Mouse (Mus musculus) lung, postnatal 0 days (tissue): ENCODE results near the gene Hist1h3d. TPM values are rescaled to one million over a fixed set of nuclear protein-coding genes. Genes with fewer than 3 reads are reported as not detected.

ENCODE experiments used
- ATAC-seq: fragments of 200-750 bp; cut with Nextera tagmentation; 2 replicates; pipeline ENCODE4 v1.8.0; 2017; ENCODE audit warnings: moderate library complexity
- DNase-seq: peaks from one replicate; pipeline ENCODE4 v3.0.0-alpha.2; 2016; ENCODE audit warnings: low spot score
- H3K27ac ChIP-seq: fragments of 300-500 bp; sonication (generic); 2 replicates; pipeline ENCODE4 v1.5.1; 2014; ENCODE audit warnings: antibody characterized with exemption, mild to moderate bottlenecking, low read length, mixed read lengths
- H3K27me3 ChIP-seq: fragments of 300-500 bp; sonication (generic); replicated peaks from 2 replicates; pipeline ENCODE4 v1.6.1; 2014; ENCODE audit warnings: low read length, mixed read lengths; ENCODE audit not compliant: insufficient read depth
- H3K36me3 ChIP-seq: fragments of 300-500 bp; sonication (generic); 2 replicates; pipeline ENCODE4 v1.6.1; 2014; ENCODE audit warnings: low read length, mixed read lengths; ENCODE audit not compliant: insufficient read depth
- H3K4me1 ChIP-seq: fragments of 300-500 bp; sonication (generic); 2 replicates; pipeline ENCODE4 v1.6.1; 2014; ENCODE audit warnings: antibody characterized with exemption, low read depth, low read length, mixed read lengths; ENCODE audit not compliant: insufficient read depth
- H3K4me2 ChIP-seq: fragments of 300-500 bp; sonication (generic); replicated peaks from 2 replicates; pipeline ENCODE4 v1.6.1; 2014; ENCODE audit warnings: low read depth, mild to moderate bottlenecking, low read length, moderate library complexity, mixed read lengths
- H3K4me3 ChIP-seq: fragments of 300-500 bp; sonication (generic); 2 replicates; pipeline ENCODE4 v1.5.1; 2014; ENCODE audit warnings: low read depth, low read length
- H3K9ac ChIP-seq: fragments of 300-500 bp; sonication (generic); replicated peaks from 2 replicates; pipeline ENCODE4 v1.6.1; 2014; ENCODE audit warnings: low read depth, mild to moderate bottlenecking
- H3K9me3 ChIP-seq: fragments of 300-500 bp; sonication (generic); 2 replicates; pipeline ENCODE4 v1.6.1; 2016; ENCODE audit warnings: low read length, mixed read lengths
- CTCF ChIP-seq: IDR thresholded peaks from 2 replicates; pipeline ENCODE4 v1.5.1; 2016; ENCODE audit warnings: antibody characterized with exemption, mild to moderate bottlenecking
- EP300 ChIP-seq: IDR thresholded peaks from 2 replicates; pipeline ENCODE4 v1.6.1; 2016; ENCODE audit warnings: antibody characterized with exemption, mild to moderate bottlenecking, control low read depth
- WGBS: fragments of 180-500 bp; shearing (Covaris S2); extraction: QIAGEN DNeasy Blood & Tissue Kit; methylation state at CpG from one replicate; pipeline ENCODE4 v1.1.7; 2014; 5-methylcytosine and 5-hydroxymethylcytosine counted together
- polyA plus RNA-seq: library from polyadenylated mRNA; unstranded; fragments of >200 nt; fragmentation: Nextera tagmentation; extraction: Ambion mirVana; gene quantifications from 2 replicates; pipeline ENCODE4 v1.2.1, GENCODE M21; 2015

Gene Hist1h3d
- polyA plus RNA-seq, 1 experiment from 2014 or later = 1.3 TPM

GRCm38 (mm10) chr13:23581408-23582218 is 6.0 kb downstream of the Hist1h3d start, which contains the start of gene Hist1h4d:
TSS of gene Hist1h4d (plus strand) at chr13:23581598.
- H3K27ac ChIP-seq = peak within 1 kb of the TSS; percentile 71
- DNase-seq (peak; percentile 98), ATAC-seq (peak; percentile 87)
- peak within 1 kb of the TSS; percentile 53 for H3K4me2 ChIP-seq
- H3K27me3 ChIP-seq = no peaks in the 10 kb centered on the region
- no peak for TF ChIP-seq CTCF
- peak; percentile 97 for TF ChIP-seq EP300
- H3K4me3 ChIP-seq = peak within 1 kb of the TSS; percentile 38
- H3K4me1 ChIP-seq = peaks cover 8% of the 10 kb centered on the region
- no peaks in the 10 kb centered on the region for H3K9me3 ChIP-seq
- no peaks in the 10 kb centered on the region for H3K36me3 ChIP-seq
- WGBS = under 1% methylated on average over 39 of the region's 43 CpGs
- peak within 1 kb of the TSS; percentile 52 for H3K9ac ChIP-seq

DNA sequence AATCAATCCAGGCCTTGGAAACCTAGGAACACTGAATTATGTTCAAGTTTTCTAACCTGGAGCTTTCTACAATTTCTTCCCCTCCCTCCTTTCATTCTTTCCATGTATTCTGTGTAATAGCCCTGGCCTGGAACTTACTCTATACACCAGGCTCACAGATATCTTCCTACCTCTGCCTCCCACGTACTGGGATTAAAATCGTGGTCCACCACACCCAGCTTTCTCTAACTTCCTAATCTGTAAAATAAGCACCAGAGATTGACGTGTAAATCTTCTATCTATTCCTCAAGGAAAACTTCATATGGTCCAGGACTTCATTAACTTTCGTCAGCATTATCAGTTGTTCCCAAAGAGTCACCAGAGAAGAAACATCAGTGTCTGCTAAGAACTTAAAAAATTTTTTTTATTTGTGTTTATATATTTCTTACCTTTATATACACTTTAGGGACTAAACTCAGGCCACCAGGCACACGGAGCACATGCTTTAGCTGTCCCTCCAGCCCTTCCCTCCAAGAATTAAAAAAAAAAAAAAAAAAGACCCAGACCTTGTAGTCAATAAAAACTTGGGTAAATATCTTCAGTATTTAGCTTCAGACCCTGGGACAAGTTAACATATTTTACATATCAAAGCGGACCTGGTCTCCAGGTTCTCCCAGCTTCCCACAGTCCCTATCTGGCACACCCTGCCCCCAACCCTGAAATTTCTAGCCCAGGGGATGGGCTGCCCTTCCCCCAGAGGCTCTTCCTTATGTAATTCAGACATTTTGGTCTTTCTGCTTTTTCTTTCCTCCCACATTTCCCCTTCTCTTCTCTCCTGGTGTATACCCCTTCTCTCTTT is 6.9 kb downstream of the Hist1h3d start:
- no peak for DNase-seq
- TF ChIP-seq CTCF (no peak), EP300 (no peak)
- peaks cover 10% of the 10 kb centered on the region for H3K4me1 ChIP-seq

DNA sequence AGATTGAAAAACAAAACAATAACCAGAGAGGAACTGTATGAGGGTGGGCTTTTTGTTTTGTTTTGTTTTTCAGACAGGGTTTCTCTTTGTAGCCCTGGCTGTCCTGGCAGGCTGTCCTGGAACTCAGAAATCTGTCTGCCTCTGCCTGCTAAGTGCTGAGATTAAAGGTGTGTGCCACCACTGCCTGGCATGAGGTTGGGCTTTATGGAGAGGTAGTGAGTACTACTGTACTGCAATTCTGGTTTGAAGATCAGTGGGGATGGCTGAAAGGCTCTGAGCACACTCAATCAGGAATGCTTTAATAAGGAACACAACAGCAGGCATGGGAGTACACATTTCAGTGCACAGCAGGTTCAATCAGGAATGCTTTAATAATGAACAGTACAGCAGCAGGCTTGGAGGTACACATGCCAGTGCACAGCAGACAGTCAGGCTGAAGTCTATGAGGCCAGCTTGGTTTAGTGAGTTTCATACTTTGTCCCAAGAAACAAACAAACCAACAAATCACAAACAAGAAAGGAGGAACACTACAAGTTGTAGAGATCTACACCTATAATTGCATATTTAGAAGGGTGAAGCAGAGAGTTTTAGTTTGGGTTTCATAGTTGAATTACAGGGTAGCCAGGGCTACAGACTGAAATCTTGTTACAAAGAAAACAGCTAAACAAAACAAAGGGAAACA is 8.0 kb downstream of the Hist1h3d start:
- DNase-seq = no peak
- TF ChIP-seq EP300 = no peak
- no peak for TF ChIP-seq CTCF
- no peaks in the 10 kb centered on the region for H3K36me3 ChIP-seq
- no peak for ATAC-seq
- no peak overlapping the region; the same call in 1 of the 2 replicates for H3K4me2 ChIP-seq
- no peaks in the 10 kb centered on the region for H3K27me3 ChIP-seq
- peaks cover 10% of the 10 kb centered on the region for H3K4me1 ChIP-seq
- no peak overlapping the region for H3K4me3 ChIP-seq
- H3K9me3 ChIP-seq = no peaks in the 10 kb centered on the region
- H3K9ac ChIP-seq = no peak overlapping the region
- no peak overlapping the region for H3K27ac ChIP-seq

More for the DNA sequence above, 6.9 kb downstream of the Hist1h3d start:
- H3K4me2 ChIP-seq = peak overlapping the region; percentile 53
- 11% methylated on average over 6 of the region's 6 CpGs for WGBS
- H3K9ac ChIP-seq = peak overlapping the region; percentile 52
- peak overlapping the region; percentile 38 for H3K4me3 ChIP-seq
- no peak for ATAC-seq
- no peaks in the 10 kb centered on the region for H3K9me3 ChIP-seq
- peak overlapping the region; percentile 71; the same call in 1 of the 2 replicates for H3K27ac ChIP-seq
- H3K36me3 ChIP-seq = no peaks in the 10 kb centered on the region
- H3K27me3 ChIP-seq = no peaks in the 10 kb centered on the region

DNA sequence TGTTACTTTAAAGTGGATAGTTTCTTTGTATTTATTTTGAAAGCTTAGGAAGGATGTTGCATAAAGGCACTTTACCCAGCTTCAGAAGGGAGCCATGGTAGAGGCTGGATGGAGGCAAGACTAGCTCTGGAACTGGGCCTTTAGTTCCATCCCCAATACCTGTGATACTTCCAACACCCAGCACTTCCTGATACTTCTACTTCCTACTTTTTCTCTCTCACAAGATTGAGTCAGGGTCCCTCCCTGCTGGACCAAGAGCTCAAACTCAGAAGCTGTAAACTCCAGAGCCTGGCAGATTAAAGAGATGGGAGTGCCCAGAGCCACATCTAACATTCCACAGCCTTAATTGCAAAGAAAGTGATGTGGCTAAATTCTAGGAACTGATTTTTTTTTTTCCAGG is 8.8 kb downstream of the Hist1h3d start:
- Histone ChIP-seq H3K9ac (peak overlapping the region; percentile 58; the same call in 1 of the 2 replicates), H3K4me1 (peaks cover 10% of the 10 kb centered on the region), H3K27ac (peak overlapping the region; percentile 97), H3K4me3 (peak overlapping the region; percentile 52), H3K27me3 (no peaks in the 10 kb centered on the region), H3K36me3 (no peaks in the 10 kb centered on the region), H3K9me3 (no peaks in the 10 kb centered on the region), H3K4me2 (peak overlapping the region; percentile 62)
- TF ChIP-seq EP300 = no peak
- no peak for ATAC-seq
- peak; percentile 59 for DNase-seq

DNA sequence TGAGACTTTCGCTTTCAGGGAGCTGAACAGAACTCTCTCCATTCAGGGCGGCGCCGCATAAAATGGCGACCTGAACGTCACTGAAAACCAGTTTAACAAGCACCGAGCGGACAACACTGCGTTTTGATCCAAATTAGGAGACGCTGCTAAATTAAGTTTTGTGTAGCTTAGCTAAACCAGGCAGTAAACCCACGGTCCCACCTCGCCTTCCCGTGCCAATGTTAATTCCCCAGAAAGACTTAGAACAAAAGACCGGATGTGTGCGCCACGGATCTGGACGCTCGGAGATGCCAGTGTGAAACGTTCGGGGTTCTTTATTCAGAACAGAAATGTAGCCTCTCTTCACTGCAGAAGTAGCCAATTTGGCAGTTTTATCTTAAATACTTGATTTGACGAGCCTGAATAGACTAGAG is 9.5 kb downstream of the Hist1h3d start:
- H3K4me2 ChIP-seq = peak overlapping the region; percentile 62
- ATAC-seq (peak; percentile 29), DNase-seq (peak; percentile 88)
- H3K4me1 ChIP-seq = peaks cover 10% of the 10 kb centered on the region
- H3K9ac ChIP-seq = peak overlapping the region; percentile 58
- H3K9me3 ChIP-seq = no peaks in the 10 kb centered on the region
- no peak for TF ChIP-seq CTCF
- TF ChIP-seq EP300 = no peak
- under 1% methylated on average over 21 of the region's 21 CpGs for WGBS
- peak overlapping the region; percentile 97 for H3K27ac ChIP-seq
- H3K27me3 ChIP-seq = no peaks in the 10 kb centered on the region
- no peaks in the 10 kb centered on the region for H3K36me3 ChIP-seq
- H3K4me3 ChIP-seq = peak overlapping the region; percentile 52
